Mouse (Mus musculus): ENCODE data around the gene Csrnp3. TPM values are rescaled to one million over a fixed set of nuclear protein-coding genes. Genes with fewer than 3 reads are reported as not detected.

Gene Csrnp3
- polyA plus RNA-seq, 1 experiment from 2014 or later = 0.64 TPM

DNA sequence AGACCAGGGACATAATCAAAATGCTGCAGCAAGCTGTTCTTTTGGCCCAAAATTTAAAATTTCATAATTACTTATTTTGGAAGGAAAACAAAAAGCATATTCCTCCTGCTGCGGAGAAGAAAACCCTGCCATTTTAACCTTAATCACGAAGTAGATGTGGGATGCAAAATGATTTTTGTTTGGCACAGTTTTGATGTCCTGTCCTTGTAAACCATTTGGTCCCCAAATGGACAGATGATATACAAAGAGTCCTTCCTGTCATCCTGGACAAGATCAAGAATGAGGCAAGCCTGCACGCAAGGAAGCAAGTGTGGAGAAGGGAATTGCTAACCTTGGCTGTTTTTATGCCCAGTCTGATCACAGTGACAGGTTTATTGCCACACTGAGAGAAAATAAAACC is 46.0 kb downstream of the Csrnp3 start:
- no peaks in the 10 kb centered on the region for H3K9me3 ChIP-seq (replicated peaks)
- WGBS = 79% methylated on average over 3 of the region's 3 CpGs
- H3K4me2 ChIP-seq = no peak overlapping the region
- H3K36me3 ChIP-seq = no peaks in the 10 kb centered on the region
- no peak overlapping the region for H3K9ac ChIP-seq
- no peak overlapping the region for H3K27ac ChIP-seq
- ATAC-seq (replicated peaks; ENCODE audit: insufficient number of reproducible peaks, insufficient read depth, low FRiP score, low read depth) = no peak
- H3K4me3 ChIP-seq = no peak overlapping the region
- peaks cover 2% of the 10 kb centered on the region; the same call in 1 of the 2 replicates for H3K4me1 ChIP-seq (replicated peaks)
- H3K27me3 ChIP-seq = no peaks in the 10 kb centered on the region

DNA sequence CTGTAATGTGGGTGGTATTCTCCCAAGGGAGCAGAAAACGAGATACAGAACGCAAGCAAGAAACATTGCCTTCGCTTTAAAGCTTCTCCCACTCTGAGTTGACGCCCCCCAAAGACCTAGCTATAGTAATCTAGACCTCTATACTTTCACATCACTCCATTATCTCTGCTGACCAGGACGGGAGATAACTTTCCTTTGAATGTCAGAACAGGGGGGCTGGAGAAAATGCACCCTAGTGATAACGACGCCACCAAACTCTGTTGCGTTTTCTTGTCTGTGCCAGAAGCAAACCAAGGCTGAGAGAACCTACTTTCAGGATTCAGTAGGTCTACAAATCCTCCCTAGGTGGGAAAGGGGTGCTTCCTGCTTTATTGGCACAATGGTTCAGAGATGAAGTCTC is 47.7 kb downstream of the Csrnp3 start:
- no peak overlapping the region for H3K4me2 ChIP-seq
- no peak overlapping the region for H3K9ac ChIP-seq
- no peak for ATAC-seq (replicated peaks; ENCODE audit: insufficient number of reproducible peaks, insufficient read depth, low FRiP score, low read depth)
- no peaks in the 10 kb centered on the region for H3K27me3 ChIP-seq
- no peak overlapping the region for H3K4me3 ChIP-seq
- H3K36me3 ChIP-seq = no peaks in the 10 kb centered on the region
- no peaks in the 10 kb centered on the region for H3K9me3 ChIP-seq (replicated peaks)
- peaks cover 6% of the 10 kb centered on the region for H3K4me1 ChIP-seq (replicated peaks)
- no peak overlapping the region for H3K27ac ChIP-seq
- 41% methylated on average over 8 of the region's 8 CpGs for WGBS

DNA sequence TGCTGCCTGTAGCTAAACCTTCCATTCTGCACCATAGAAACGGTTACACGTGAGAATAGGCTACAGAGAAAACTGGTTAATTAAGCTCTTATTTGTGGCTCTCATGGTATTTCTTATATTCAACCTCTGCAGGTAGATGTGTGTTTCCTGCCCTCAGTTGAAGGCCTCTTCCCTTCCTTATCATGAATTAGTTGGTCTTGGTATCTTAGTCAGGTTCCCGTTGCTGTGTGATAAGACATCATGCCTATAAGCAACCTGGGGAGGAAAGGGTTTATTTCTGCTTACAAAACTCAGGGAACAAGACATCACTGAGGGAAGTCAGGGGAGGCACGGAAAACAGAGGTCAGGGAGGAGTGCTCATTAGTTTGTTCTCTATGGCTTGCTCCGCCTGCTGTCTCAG is 48.7 kb downstream of the Csrnp3 start:
- 65% methylated on average over 5 of the region's 5 CpGs for WGBS
- Histone ChIP-seq H3K27ac (no peak overlapping the region), H3K9me3 (replicated peaks) (no peaks in the 10 kb centered on the region)

DNA sequence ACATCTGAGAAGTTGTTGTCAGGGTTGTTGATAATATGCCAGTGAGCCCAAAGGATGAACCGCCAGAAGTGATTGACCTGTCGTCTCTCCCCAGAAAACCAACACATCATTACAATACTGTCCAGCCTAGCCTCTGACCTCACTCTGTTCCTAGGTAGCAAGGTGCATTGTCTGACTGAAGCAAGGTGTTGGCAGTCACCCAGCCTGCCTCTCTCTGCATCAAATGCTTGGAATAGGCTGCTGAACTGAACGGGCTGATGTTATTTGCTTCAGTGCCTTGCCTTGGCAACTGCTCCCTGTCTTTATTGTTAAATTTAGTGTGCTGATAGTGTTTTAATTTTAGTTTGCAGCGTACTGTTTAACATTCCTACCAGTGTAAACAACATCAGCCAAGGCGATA is 51.0 kb downstream of the Csrnp3 start:
- Histone ChIP-seq H3K4me2 (peak overlapping the region; percentile 45), H3K9me3 (replicated peaks) (no peaks in the 10 kb centered on the region), H3K9ac (no peak overlapping the region), H3K27ac (no peak overlapping the region), H3K4me1 (replicated peaks) (peaks cover 6% of the 10 kb centered on the region), H3K27me3 (no peaks in the 10 kb centered on the region), H3K4me3 (peak overlapping the region; percentile 23), H3K36me3 (no peaks in the 10 kb centered on the region)
- 20% methylated on average over 5 of the region's 5 CpGs for WGBS
- peak; percentile 55; the same call in 1 of the 2 replicates for ATAC-seq (replicated peaks; ENCODE audit: insufficient number of reproducible peaks, insufficient read depth, low FRiP score, low read depth)

More for the DNA sequence above, 48.7 kb downstream of the Csrnp3 start:
- ATAC-seq (replicated peaks; ENCODE audit: insufficient number of reproducible peaks, insufficient read depth, low FRiP score, low read depth) = no peak
- Histone ChIP-seq H3K27me3 (no peaks in the 10 kb centered on the region), H3K36me3 (no peaks in the 10 kb centered on the region), H3K4me2 (no peak overlapping the region), H3K9ac (no peak overlapping the region), H3K4me1 (replicated peaks) (peaks cover 6% of the 10 kb centered on the region), H3K4me3 (no peak overlapping the region)

DNA sequence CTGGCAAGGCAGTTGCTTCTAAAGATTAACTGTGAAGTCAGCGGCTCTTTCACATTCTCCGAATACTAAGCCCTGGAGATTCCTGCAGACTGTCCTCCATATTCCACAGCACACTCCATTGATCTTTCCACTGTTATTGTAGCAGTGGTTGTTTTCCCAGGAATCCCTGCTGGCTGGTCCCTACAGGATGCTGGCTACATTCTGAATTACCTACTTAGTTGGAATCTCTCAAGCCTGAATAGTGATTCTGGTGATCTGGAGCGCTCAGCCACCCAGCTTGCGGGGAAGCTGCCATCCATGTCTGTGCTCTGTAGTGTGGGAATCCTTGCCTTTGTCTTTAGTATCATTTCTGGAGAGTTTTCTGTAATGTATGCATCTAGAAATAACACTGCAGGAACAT is 51.5 kb downstream of the Csrnp3 start:
- WGBS = 40% methylated on average over 4 of the region's 4 CpGs
- 0 out of 2 replicates have a peak overlapping the region, but pooled peaks have one; percentile 25 for H3K27ac ChIP-seq
- H3K4me3 ChIP-seq = peak overlapping the region; percentile 23

DNA sequence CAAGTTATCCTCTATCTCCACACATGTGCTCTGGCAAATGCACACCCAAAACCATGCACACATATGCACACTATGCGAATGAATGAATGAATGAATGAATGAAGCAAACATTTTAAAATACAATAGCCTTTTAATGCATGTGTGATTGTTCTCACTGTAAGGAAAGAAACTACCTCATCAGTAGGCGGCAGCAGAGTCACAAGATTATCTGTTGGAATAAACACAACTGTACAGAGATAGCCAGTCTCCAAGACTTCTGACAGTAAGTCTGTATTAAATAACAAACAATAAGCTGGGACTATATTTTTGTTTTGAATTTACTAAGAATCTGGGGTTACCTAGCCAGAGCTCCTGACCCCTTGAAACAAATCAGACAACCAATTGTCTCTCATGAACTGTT is 53.9 kb downstream of the Csrnp3 start:
- 69% methylated on average over 2 of the region's 2 CpGs for WGBS
- no peak overlapping the region for H3K27ac ChIP-seq
- H3K9ac ChIP-seq = no peak overlapping the region
- H3K27me3 ChIP-seq = no peaks in the 10 kb centered on the region
- H3K36me3 ChIP-seq = no peaks in the 10 kb centered on the region
- no peak overlapping the region for H3K4me2 ChIP-seq
- peaks cover 6% of the 10 kb centered on the region for H3K4me1 ChIP-seq (replicated peaks)
- ATAC-seq (replicated peaks; ENCODE audit: insufficient number of reproducible peaks, insufficient read depth, low FRiP score, low read depth) = no peak
- H3K9me3 ChIP-seq (replicated peaks) = no peaks in the 10 kb centered on the region
- H3K4me3 ChIP-seq = no peak overlapping the region

More for the DNA sequence above, 51.5 kb downstream of the Csrnp3 start:
- H3K36me3 ChIP-seq = no peaks in the 10 kb centered on the region
- H3K27me3 ChIP-seq = no peaks in the 10 kb centered on the region
- H3K4me2 ChIP-seq = peak overlapping the region; percentile 45
- no peaks in the 10 kb centered on the region for H3K9me3 ChIP-seq (replicated peaks)
- ATAC-seq (replicated peaks; ENCODE audit: insufficient number of reproducible peaks, insufficient read depth, low FRiP score, low read depth) = no peak
- peaks cover 6% of the 10 kb centered on the region for H3K4me1 ChIP-seq (replicated peaks)
- no peak overlapping the region for H3K9ac ChIP-seq

DNA sequence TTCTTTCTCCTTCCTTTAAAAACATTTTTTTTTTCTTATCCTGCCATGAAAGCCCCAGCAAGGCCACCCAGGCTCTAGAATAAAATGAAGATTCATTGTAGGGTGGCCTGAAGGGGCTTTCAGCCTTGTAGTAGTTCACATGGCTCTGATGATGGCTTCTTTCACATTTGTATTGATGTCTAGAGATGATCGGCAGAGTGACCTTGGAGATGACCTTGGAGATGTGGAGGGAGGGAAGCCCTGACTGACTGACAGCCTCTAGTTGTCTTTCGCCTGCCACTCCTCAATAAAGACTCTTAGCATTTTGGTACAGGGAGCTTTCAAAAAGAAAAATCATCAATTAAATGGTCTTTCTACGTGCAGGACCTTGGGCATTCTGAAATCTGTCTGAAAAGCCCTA is 63.0 kb downstream of the Csrnp3 start:
- H3K9ac ChIP-seq = no peak overlapping the region
- H3K27ac ChIP-seq = no peak overlapping the region
- no peak for ATAC-seq (replicated peaks; ENCODE audit: insufficient number of reproducible peaks, insufficient read depth, low FRiP score, low read depth)
- H3K36me3 ChIP-seq = no peaks in the 10 kb centered on the region
- H3K4me1 ChIP-seq (replicated peaks) = peaks cover 4% of the 10 kb centered on the region; the same call in 1 of the 2 replicates
- no peaks in the 10 kb centered on the region for H3K9me3 ChIP-seq (replicated peaks)
- no peak overlapping the region for H3K4me2 ChIP-seq
- no peak overlapping the region for H3K4me3 ChIP-seq
- H3K27me3 ChIP-seq = peaks cover 5% of the 10 kb centered on the region; the same call in 1 of the 2 replicates
- 75% methylated on average over 3 of the region's 3 CpGs for WGBS

DNA sequence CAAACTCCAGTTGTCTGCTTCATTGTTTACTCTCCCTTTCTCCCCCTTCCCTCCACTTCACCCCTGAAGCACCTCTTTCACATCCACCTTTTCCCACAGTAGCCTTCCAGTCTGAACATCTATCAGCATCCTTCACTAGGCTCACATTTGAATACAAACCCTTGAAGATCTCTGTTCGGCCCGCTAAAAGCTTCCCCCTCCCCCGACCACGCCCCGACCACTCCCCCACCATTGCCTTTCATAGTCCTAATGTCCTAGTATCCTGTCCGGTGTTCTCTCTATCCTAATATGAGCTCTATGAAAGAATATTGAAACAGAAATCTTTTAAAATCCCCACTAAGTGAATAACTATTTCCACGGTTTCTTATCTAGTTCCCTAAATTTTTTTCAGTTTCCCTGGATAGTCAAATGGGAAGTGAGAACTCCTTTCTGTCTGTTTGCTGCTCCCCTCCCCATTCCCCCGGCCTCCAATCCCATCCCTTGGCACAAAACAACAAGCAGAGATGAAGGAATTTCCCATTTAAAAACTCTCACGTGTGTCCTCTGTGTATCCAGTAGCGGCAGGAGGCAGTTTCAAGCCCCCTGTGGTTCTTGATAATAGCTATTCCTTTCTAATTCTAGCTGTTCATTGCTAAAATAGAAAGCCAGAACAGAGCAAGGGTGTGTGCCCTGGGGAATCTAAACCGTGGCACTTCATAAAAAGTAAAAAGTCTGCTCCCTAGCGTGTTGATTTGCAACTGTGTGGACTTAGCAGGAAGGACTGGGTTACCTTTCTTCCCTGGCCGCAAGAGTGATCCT is 64.4 kb downstream of the Csrnp3 start:
- no peaks in the 10 kb centered on the region for H3K9me3 ChIP-seq (replicated peaks)
- no peak for ATAC-seq (replicated peaks; ENCODE audit: insufficient number of reproducible peaks, insufficient read depth, low FRiP score, low read depth)
- H3K4me3 ChIP-seq = peak overlapping the region; percentile 20
- H3K4me1 ChIP-seq (replicated peaks) = peaks cover 4% of the 10 kb centered on the region; the same call in 1 of the 2 replicates
- no peak overlapping the region for H3K9ac ChIP-seq
- no peak overlapping the region for H3K27ac ChIP-seq
- 25% methylated on average over 13 of the region's 13 CpGs for WGBS
- no peaks in the 10 kb centered on the region for H3K36me3 ChIP-seq
- H3K27me3 ChIP-seq = peaks cover 5% of the 10 kb centered on the region; the same call in 1 of the 2 replicates
- H3K4me2 ChIP-seq = peak overlapping the region; percentile 52

DNA sequence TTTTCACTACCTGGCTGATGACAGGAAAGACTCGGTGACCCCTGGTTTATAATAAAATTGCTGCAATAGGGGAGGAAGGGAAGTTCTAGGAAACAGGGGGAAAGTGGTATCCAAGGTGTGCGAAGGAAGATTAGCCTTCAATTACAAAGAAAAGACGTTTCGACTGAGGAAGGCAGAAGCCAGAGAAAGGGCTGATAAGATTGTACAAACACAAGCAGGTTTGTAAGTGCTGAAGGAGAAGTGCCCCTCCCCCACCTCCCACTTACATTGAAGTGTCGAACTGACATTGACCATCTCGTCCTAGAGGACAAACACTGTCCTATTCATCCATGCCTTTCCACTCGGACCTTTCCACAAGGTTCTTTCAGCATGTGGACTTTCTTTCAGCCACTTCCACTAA is 70.4 kb downstream of the Csrnp3 start:
- peaks cover 3% of the 10 kb centered on the region; the same call in 1 of the 2 replicates for H3K27me3 ChIP-seq
- no peak overlapping the region for H3K4me2 ChIP-seq
- H3K9me3 ChIP-seq (replicated peaks) = no peaks in the 10 kb centered on the region
- no peak overlapping the region for H3K4me3 ChIP-seq
- no peaks in the 10 kb centered on the region; the same call in 1 of the 2 replicates for H3K4me1 ChIP-seq (replicated peaks)
- no peak for ATAC-seq (replicated peaks; ENCODE audit: insufficient number of reproducible peaks, insufficient read depth, low FRiP score, low read depth)
- no peaks in the 10 kb centered on the region for H3K36me3 ChIP-seq
- H3K9ac ChIP-seq = no peak overlapping the region
- no peak overlapping the region for H3K27ac ChIP-seq
- WGBS = 16% methylated on average over 7 of the region's 7 CpGs

DNA sequence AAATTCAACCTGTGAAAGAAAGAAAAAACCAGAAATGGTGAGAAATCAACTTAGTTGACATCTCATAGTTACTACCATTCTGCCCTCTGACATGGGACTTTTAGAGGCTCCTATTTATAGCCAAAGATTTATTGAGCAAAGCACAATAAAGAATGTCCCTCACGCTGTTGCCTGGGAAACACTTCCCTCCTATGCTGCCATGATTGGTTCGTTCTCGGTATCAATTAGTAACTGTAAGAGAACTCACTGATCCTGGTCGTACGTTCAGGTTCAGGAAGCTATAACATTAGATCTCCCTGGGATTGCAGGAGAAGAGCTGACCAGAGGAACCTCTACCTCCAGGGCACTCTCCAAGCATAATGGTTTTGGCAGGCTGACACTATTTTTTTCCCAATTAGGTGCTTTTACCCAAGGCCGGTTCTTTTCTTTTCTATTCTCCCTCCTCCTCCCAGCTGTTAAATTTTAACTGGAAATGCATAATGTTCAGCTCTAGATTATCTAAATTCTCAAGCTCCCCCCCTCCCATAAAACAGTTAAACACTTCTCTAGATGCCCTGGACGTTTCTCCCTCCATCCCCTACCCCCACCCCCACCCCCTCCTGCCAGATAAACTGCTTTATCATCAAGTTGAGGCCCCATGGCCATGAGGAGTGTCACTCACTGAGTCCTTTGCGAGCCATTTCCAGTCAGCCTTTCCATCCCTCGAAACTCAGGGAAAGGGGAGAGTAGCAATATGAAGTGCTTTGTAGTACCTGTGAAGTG is 75.3 kb downstream of the Csrnp3 start:
- Histone ChIP-seq H3K27ac (no peak overlapping the region), H3K9me3 (replicated peaks) (no peaks in the 10 kb centered on the region), H3K9ac (no peak overlapping the region), H3K36me3 (no peaks in the 10 kb centered on the region), H3K4me1 (replicated peaks) (no peaks in the 10 kb centered on the region; the same call in 1 of the 2 replicates), H3K4me3 (no peak overlapping the region), H3K4me2 (no peak overlapping the region), H3K27me3 (no peaks in the 10 kb centered on the region)
- WGBS = 41% methylated on average over 9 of the region's 9 CpGs
- ATAC-seq (replicated peaks; ENCODE audit: insufficient number of reproducible peaks, insufficient read depth, low FRiP score, low read depth) = no peak

DNA sequence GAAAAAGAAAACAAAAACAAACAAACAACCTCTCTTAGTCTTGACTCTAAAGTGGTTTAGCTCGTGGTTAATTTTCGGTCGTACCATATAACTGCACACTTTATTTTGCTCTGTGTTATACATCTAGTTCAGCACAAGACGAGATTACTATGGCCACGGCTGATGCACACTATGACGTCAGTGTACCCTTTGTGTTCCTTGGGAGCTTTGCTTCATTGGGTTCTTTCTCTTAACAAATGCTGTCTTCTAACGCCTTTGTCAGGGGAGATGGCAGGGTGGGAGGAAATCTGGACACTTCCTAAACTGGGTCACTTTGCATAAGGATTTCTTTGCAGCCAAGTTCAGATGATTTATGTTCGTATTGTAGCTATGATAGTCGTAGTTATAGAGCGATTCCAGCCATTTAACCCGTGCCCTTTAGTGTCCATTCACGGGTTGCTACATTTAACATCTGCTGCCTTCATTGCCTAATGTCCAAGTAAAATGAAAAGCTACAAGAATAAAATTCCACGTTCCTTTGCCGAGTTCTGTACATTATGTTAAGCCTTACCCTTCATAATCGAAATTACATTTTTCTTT is 79.9 kb downstream of the Csrnp3 start:
- no peak for ATAC-seq (replicated peaks; ENCODE audit: insufficient number of reproducible peaks, insufficient read depth, low FRiP score, low read depth)
- H3K4me3 ChIP-seq = no peak overlapping the region
- no peak overlapping the region for H3K4me2 ChIP-seq
- WGBS = 84% methylated on average over 15 of the region's 15 CpGs
- no peak overlapping the region for H3K9ac ChIP-seq
- no peak overlapping the region for H3K27ac ChIP-seq
- no peaks in the 10 kb centered on the region for H3K36me3 ChIP-seq
- H3K9me3 ChIP-seq (replicated peaks) = no peaks in the 10 kb centered on the region
- peaks cover 3% of the 10 kb centered on the region; the same call in 1 of the 2 replicates for H3K4me1 ChIP-seq (replicated peaks)
- H3K27me3 ChIP-seq = no peaks in the 10 kb centered on the region

All from heart, embryonic 15.5 days (tissue).